Mouse (Mus musculus): ENCODE measurements around the gene Immp2l. TPM values are rescaled to one million over a fixed set of nuclear protein-coding genes. Genes with fewer than 3 reads are reported as not detected.

Gene Immp2l
- total RNA-seq (2021) (10 to 100 TPM; 23.1 to 30.3 TPM), polyA plus RNA-seq (2012; rRNA removed) (20.1 and 24.7 TPM in 2 replicates)
- long read RNA-seq, partial matches to known transcripts = 1 of 1 reads
- long read RNA-seq, other reads (novel, unspliced or antisense) = 0 of 1 reads

DNA sequence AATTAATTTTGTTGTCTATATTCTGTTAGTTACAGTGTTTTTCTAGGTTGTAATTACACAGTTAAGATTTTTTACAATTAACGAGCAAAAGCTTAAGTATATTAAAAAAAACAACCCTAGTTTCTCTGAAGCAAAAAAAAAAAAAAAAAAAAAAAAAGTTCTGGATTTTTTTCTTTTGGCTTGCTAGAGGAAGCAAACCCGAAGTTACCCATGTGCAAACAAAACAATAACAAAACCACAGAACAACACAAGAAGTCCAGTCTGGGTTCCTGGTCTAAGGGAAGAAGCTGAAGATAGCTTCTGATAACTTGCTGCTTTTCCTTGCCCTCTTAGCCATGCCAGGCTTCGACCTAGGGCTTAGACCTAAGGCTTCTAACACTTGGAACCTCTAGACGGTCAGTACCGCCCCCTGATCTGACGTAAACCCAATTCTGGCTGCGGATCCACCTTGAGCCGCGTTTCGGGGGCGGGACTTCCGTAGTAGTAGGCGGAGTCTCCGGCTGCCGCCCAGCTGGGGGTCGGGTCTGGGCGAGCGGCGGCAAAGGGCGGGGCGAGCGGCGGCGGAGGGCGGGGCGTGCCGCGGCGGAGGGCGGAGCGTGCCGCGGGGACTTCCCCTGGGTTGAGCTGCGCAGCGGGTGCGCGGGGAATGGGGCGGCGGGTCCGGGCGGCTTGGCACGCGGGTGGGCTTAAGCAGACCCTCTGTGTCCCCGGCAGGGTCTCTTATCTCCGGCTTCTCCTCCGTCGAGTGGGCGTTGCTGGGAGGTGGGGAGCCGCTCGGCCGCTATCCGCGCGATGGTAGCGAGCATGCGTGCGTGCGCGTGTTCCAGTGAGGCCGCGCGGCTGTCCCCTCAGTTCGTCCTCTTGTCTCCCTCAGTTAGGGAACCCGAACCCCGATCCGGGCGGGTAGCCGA lies at the start of gene Immp2l:
TSS of gene Immp2l (plus strand) at position 580 of the 911 bp plus-strand sequence.
- 2% methylated on average over 68 of the region's 68 CpGs for WGBS
- H3K4me1 ChIP-seq (ENCODE audit: control insufficient read depth, insufficient read depth, low read length) = no peaks in the 10 kb centered on the region; the same call in 1 of the 2 replicates
- H3K27me3 ChIP-seq (ENCODE audit: control insufficient read depth, insufficient read depth, low read length) = no peaks in the 10 kb centered on the region
- DNase-seq = peak; percentile 96 to 97
- H3K36me3 ChIP-seq (ENCODE audit: control insufficient read depth, insufficient read depth, low read length) = peaks cover 2% of the 10 kb centered on the region
- no peak for TF ChIP-seq EP300 (IDR thresholded peaks at IDR 0.05; ENCODE audit: insufficient read depth, low read depth, low read length)
- 0 out of 2 replicates have a peak, but pooled peaks have one; percentile 14 for TF ChIP-seq POLR2A (IDR thresholded peaks at IDR 0.05; ENCODE audit: insufficient read depth, low read depth, low read length)
- no peak for TF ChIP-seq CTCF (IDR thresholded peaks at IDR 0.05)
- no peaks in the 10 kb centered on the region for H3K79me2 ChIP-seq (replicated peaks; ENCODE audit: control insufficient read depth, insufficient read depth, low read length)
- peak within 1 kb of the TSS; percentile 78 for H3K4me3 ChIP-seq
- intact Hi-C loops (cut with DNase I) = no loop called here
- peak within 1 kb of the TSS; percentile 76 for H3K27ac ChIP-seq
- peak within 1 kb of the TSS; percentile 94 for H3K9ac ChIP-seq (ENCODE audit: low read depth, low read length)

DNA sequence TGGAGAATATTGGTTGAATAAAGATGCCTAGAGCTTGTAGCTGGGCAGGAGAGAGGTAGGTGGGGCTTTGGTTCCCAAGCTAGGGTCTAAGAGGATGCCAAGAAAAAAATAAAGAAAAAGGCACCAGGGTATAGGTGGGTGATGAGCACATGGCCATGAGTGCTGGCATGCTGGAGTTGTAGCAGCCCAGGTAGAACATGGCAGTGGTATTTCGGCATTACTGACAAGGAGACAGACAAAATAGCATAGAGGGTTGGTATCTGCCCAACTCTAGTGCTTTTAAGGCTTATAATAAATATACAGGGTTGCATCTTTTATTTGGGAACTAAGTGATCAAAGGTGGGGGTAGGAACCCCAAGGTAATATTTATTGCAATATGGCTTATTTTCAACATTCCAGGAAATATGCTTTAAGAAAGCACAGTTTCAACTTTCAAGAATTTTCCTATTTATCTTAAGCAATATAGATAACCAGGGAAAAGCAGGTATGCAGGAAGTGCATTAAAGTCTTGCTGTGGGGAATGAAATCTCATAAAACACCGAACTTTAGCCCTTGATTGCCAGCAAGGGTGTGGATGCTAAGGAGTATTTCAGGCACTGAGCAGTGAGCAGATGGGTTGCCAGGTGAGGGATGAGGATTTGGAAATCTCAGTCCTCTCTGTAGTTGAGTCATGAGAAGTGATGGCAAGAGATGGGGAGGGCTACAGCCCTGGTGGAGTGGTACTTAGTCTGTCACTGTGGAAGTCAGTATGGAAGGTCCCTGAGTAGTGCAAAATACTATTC lies 45.0 kb upstream of the Immp2l start:
- no peak for DNase-seq
- H3K9ac ChIP-seq (ENCODE audit: low read depth, low read length) = no peak overlapping the region
- no peaks in the 10 kb centered on the region for H3K27me3 ChIP-seq (ENCODE audit: control insufficient read depth, insufficient read depth, low read length)
- intact Hi-C loops (cut with DNase I) = no loop called here
- H3K27ac ChIP-seq = no peak overlapping the region
- H3K36me3 ChIP-seq (ENCODE audit: control insufficient read depth, insufficient read depth, low read length) = no peaks in the 10 kb centered on the region
- no peak for TF ChIP-seq CTCF (IDR thresholded peaks at IDR 0.05)
- no peak for TF ChIP-seq POLR2A (IDR thresholded peaks at IDR 0.05; ENCODE audit: insufficient read depth, low read depth, low read length)
- no peak for TF ChIP-seq EP300 (IDR thresholded peaks at IDR 0.05; ENCODE audit: insufficient read depth, low read depth, low read length)
- no peaks in the 10 kb centered on the region for H3K79me2 ChIP-seq (replicated peaks; ENCODE audit: control insufficient read depth, insufficient read depth, low read length)
- 72% methylated on average over 2 of the region's 2 CpGs for WGBS
- no peaks in the 10 kb centered on the region for H3K4me1 ChIP-seq (ENCODE audit: control insufficient read depth, insufficient read depth, low read length)
- H3K4me3 ChIP-seq = no peak overlapping the region

DNA sequence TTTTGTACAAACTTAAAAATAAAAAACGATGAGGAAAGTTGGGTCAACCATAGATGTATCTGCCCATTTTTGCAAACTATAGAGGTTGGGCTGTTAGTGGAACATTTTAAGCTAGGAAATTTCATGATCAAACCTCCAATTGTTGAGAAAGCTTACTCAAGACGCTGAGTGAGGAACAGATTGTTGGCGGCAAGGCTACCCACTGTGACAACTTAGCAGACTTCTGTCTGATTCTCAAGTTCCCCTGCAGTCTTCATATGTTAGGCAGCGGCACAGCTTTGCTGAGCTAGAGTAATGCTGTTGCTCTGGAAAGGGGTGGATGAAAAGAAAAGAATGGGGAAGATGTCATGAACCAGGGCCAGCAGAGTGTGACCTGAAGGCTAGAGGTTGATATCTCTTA lies 44.2 kb upstream of the Immp2l start:
- TF ChIP-seq CTCF (IDR thresholded peaks at IDR 0.05) = no peak
- no peak for TF ChIP-seq POLR2A (IDR thresholded peaks at IDR 0.05; ENCODE audit: insufficient read depth, low read depth, low read length)
- no peak for TF ChIP-seq EP300 (IDR thresholded peaks at IDR 0.05; ENCODE audit: insufficient read depth, low read depth, low read length)
- no peaks in the 10 kb centered on the region for H3K27me3 ChIP-seq (ENCODE audit: control insufficient read depth, insufficient read depth, low read length)
- no peak overlapping the region for H3K9ac ChIP-seq (ENCODE audit: low read depth, low read length)
- no peaks in the 10 kb centered on the region for H3K4me1 ChIP-seq (ENCODE audit: control insufficient read depth, insufficient read depth, low read length)
- no peak for DNase-seq
- no peaks in the 10 kb centered on the region for H3K36me3 ChIP-seq (ENCODE audit: control insufficient read depth, insufficient read depth, low read length)
- intact Hi-C loops (cut with DNase I) = no loop called here
- H3K79me2 ChIP-seq (replicated peaks; ENCODE audit: control insufficient read depth, insufficient read depth, low read length) = no peaks in the 10 kb centered on the region
- no peak overlapping the region for H3K27ac ChIP-seq
- 72% methylated on average over 4 of the region's 4 CpGs for WGBS
- no peak overlapping the region for H3K4me3 ChIP-seq

DNA sequence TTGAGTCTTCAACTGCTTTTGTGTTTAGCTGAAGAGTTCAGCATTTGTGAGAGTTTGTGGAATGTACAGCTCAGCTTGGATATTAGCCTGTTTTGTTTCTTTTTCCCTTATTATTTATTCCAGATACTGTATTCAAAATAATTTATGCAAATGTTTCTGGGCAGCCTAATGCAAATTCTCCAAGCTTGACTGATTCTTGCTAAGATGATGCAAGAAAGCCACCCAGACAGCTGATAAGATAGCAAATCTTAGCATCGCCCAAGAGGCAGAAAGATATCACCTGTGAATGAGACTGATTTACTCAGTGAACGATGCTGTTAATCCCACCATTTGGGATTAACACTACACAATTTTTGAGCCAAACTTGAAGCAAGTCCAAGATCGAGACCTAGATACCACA lies 43.7 kb upstream of the Immp2l start:
- Histone ChIP-seq H3K27me3 (ENCODE audit: control insufficient read depth, insufficient read depth, low read length) (no peaks in the 10 kb centered on the region), H3K9ac (ENCODE audit: low read depth, low read length) (no peak overlapping the region), H3K79me2 (replicated peaks; ENCODE audit: control insufficient read depth, insufficient read depth, low read length) (no peaks in the 10 kb centered on the region), H3K4me1 (ENCODE audit: control insufficient read depth, insufficient read depth, low read length) (no peaks in the 10 kb centered on the region), H3K4me3 (no peak overlapping the region), H3K27ac (no peak overlapping the region), H3K36me3 (ENCODE audit: control insufficient read depth, insufficient read depth, low read length) (no peaks in the 10 kb centered on the region)
- no peak for DNase-seq
- intact Hi-C loops (cut with DNase I) = no loop called here
- WGBS = 57% methylated on average over 3 of the region's 3 CpGs
- no peak for TF ChIP-seq EP300 (IDR thresholded peaks at IDR 0.05; ENCODE audit: insufficient read depth, low read depth, low read length)
- no peak for TF ChIP-seq POLR2A (IDR thresholded peaks at IDR 0.05; ENCODE audit: insufficient read depth, low read depth, low read length)
- no peak for TF ChIP-seq CTCF (IDR thresholded peaks at IDR 0.05)

DNA sequence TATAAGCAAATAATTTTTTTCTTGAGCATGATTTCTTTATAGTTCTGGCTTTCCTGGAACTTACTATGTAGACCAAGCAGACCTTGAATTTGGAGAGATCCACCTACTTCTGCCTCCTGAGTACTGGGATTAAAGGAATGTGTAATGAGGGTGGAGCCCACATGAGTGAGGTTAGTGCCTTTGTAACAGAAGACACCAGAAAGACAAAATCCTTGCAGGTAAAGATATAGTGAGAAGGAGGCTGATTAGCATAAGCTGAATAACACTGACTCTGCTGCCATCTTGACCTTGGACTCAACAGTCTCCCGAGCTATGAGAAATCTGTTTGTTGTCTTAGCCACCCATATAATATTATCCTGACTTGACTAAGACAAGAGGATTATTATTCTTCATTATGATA lies 40.9 kb upstream of the Immp2l start:
- no peak overlapping the region for H3K4me3 ChIP-seq
- intact Hi-C loops (cut with DNase I) = no loop called here
- no peaks in the 10 kb centered on the region for H3K36me3 ChIP-seq (ENCODE audit: control insufficient read depth, insufficient read depth, low read length)
- H3K4me1 ChIP-seq (ENCODE audit: control insufficient read depth, insufficient read depth, low read length) = no peaks in the 10 kb centered on the region
- H3K27me3 ChIP-seq (ENCODE audit: control insufficient read depth, insufficient read depth, low read length) = no peaks in the 10 kb centered on the region
- TF ChIP-seq EP300 (IDR thresholded peaks at IDR 0.05; ENCODE audit: insufficient read depth, low read depth, low read length) (no peak), CTCF (IDR thresholded peaks at IDR 0.05) (no peak), POLR2A (IDR thresholded peaks at IDR 0.05; ENCODE audit: insufficient read depth, low read depth, low read length) (no peak)
- H3K27ac ChIP-seq = no peak overlapping the region
- no peak overlapping the region for H3K9ac ChIP-seq (ENCODE audit: low read depth, low read length)
- 83% methylated on average over 1 of the region's 1 CpGs for WGBS
- DNase-seq = no peak
- H3K79me2 ChIP-seq (replicated peaks; ENCODE audit: control insufficient read depth, insufficient read depth, low read length) = no peaks in the 10 kb centered on the region

Data from heart, adult 2 months (tissue).